Mouse (Mus musculus): ENCODE results near the gene Arhgap18. TPM values are rescaled to one million over a fixed set of nuclear protein-coding genes. Genes with fewer than 3 reads are reported as not detected.

Arhgap18 gene
- polyA plus RNA-seq, 1 experiment from 2014 or later, result 17.9 TPM

GRCm38 (mm10) chr10:26857583-26857982 lies 104.4 kb downstream of the Arhgap18 start:
- no peak for ATAC-seq (replicated peaks; ENCODE audit: low FRiP score)
- Histone ChIP-seq H3K4me1 (replicated peaks; ENCODE audit: control insufficient read depth, insufficient read depth, low read length) (no peaks in the 10 kb centered on the region), H3K27me3 (replicated peaks; ENCODE audit: control insufficient read depth, insufficient read depth, low read length) (no peaks in the 10 kb centered on the region), H3K9ac (ENCODE audit: low read depth, low read length) (no peak overlapping the region), H3K9me3 (ENCODE audit: control insufficient read depth, low read length) (no peaks in the 10 kb centered on the region), H3K36me3 (ENCODE audit: control insufficient read depth, insufficient read depth, low read length) (no peaks in the 10 kb centered on the region), H3K4me2 (no peak overlapping the region), H3K27ac (ENCODE audit: low read depth, low read length) (no peak overlapping the region), H3K4me3 (ENCODE audit: low read depth, low read length) (no peak overlapping the region)
- no peak for DNase-seq (ENCODE audit: low spot score)
- WGBS, result 83% methylated on average over 4 of the region's 4 CpGs

GRCm38 (mm10) chr10:26858537-26858936 lies 105.3 kb downstream of the Arhgap18 start:
- no peak overlapping the region for H3K4me2 ChIP-seq
- 90% methylated on average over 4 of the region's 4 CpGs for WGBS
- H3K27ac ChIP-seq (ENCODE audit: low read depth, low read length), result no peak overlapping the region
- no peak for ATAC-seq (replicated peaks; ENCODE audit: low FRiP score)
- H3K9me3 ChIP-seq (ENCODE audit: control insufficient read depth, low read length), result no peaks in the 10 kb centered on the region
- H3K27me3 ChIP-seq (replicated peaks; ENCODE audit: control insufficient read depth, insufficient read depth, low read length), result no peaks in the 10 kb centered on the region
- no peaks in the 10 kb centered on the region for H3K4me1 ChIP-seq (replicated peaks; ENCODE audit: control insufficient read depth, insufficient read depth, low read length)
- H3K9ac ChIP-seq (ENCODE audit: low read depth, low read length), result no peak overlapping the region
- H3K4me3 ChIP-seq (ENCODE audit: low read depth, low read length), result no peak overlapping the region
- DNase-seq (ENCODE audit: low spot score), result no peak
- H3K36me3 ChIP-seq (ENCODE audit: control insufficient read depth, insufficient read depth, low read length), result no peaks in the 10 kb centered on the region

- no peaks in the 10 kb centered on the region for H3K36me3 ChIP-seq (ENCODE audit: control insufficient read depth, insufficient read depth, low read length)
- no peak overlapping the region for H3K27ac ChIP-seq (ENCODE audit: low read depth, low read length)
- H3K4me3 ChIP-seq (ENCODE audit: low read depth, low read length), result no peak overlapping the region
- H3K9ac ChIP-seq (ENCODE audit: low read depth, low read length), result no peak overlapping the region
- H3K4me2 ChIP-seq, result no peak overlapping the region
- H3K4me1 ChIP-seq (replicated peaks; ENCODE audit: control insufficient read depth, insufficient read depth, low read length), result no peaks in the 10 kb centered on the region
- no peaks in the 10 kb centered on the region for H3K9me3 ChIP-seq (ENCODE audit: control insufficient read depth, low read length)
- no peak for DNase-seq (ENCODE audit: low spot score)
- no peaks in the 10 kb centered on the region for H3K27me3 ChIP-seq (replicated peaks; ENCODE audit: control insufficient read depth, insufficient read depth, low read length)
- ATAC-seq (replicated peaks; ENCODE audit: low FRiP score), result no peak
Observed at GRCm38 (mm10) chr10:26861231-26861630, 108.0 kb downstream of the Arhgap18 start.

- DNase-seq (ENCODE audit: low spot score) (no peak), ATAC-seq (replicated peaks; ENCODE audit: low FRiP score) (no peak)
- Histone ChIP-seq H3K4me3 (ENCODE audit: low read depth, low read length) (no peak overlapping the region), H3K27ac (ENCODE audit: low read depth, low read length) (no peak overlapping the region), H3K9me3 (ENCODE audit: control insufficient read depth, low read length) (no peaks in the 10 kb centered on the region), H3K4me2 (no peak overlapping the region), H3K4me1 (replicated peaks; ENCODE audit: control insufficient read depth, insufficient read depth, low read length) (no peaks in the 10 kb centered on the region), H3K9ac (ENCODE audit: low read depth, low read length) (no peak overlapping the region), H3K36me3 (ENCODE audit: control insufficient read depth, insufficient read depth, low read length) (no peaks in the 10 kb centered on the region), H3K27me3 (replicated peaks; ENCODE audit: control insufficient read depth, insufficient read depth, low read length) (no peaks in the 10 kb centered on the region)
- WGBS, result 72% methylated on average over 4 of the region's 4 CpGs
Observed at GRCm38 (mm10) chr10:26862207-26862606, 109.0 kb downstream of the Arhgap18 start.

GRCm38 (mm10) chr10:26863982-26864381 lies 110.8 kb downstream of the Arhgap18 start:
- Histone ChIP-seq H3K9ac (ENCODE audit: low read depth, low read length) (no peak overlapping the region), H3K9me3 (ENCODE audit: control insufficient read depth, low read length) (no peaks in the 10 kb centered on the region), H3K27me3 (replicated peaks; ENCODE audit: control insufficient read depth, insufficient read depth, low read length) (no peaks in the 10 kb centered on the region), H3K4me1 (replicated peaks; ENCODE audit: control insufficient read depth, insufficient read depth, low read length) (no peaks in the 10 kb centered on the region), H3K27ac (ENCODE audit: low read depth, low read length) (no peak overlapping the region), H3K36me3 (ENCODE audit: control insufficient read depth, insufficient read depth, low read length) (no peaks in the 10 kb centered on the region), H3K4me2 (no peak overlapping the region), H3K4me3 (ENCODE audit: low read depth, low read length) (no peak overlapping the region)
- WGBS, result 80% methylated on average over 1 of the region's 1 CpGs
- DNase-seq (ENCODE audit: low spot score) (no peak), ATAC-seq (replicated peaks; ENCODE audit: low FRiP score) (no peak)

GRCm38 (mm10) chr10:26870802-26871201 lies 117.6 kb downstream of the Arhgap18 start:
- Histone ChIP-seq H3K4me3 (ENCODE audit: low read depth, low read length) (no peak overlapping the region), H3K9ac (ENCODE audit: low read depth, low read length) (no peak overlapping the region)
- ATAC-seq (replicated peaks; ENCODE audit: low FRiP score), result no peak

GRCm38 (mm10) chr10:26877309-26877708 lies 124.1 kb downstream of the Arhgap18 start:
- Histone ChIP-seq H3K27me3 (replicated peaks; ENCODE audit: control insufficient read depth, insufficient read depth, low read length) (no peaks in the 10 kb centered on the region), H3K4me1 (replicated peaks; ENCODE audit: control insufficient read depth, insufficient read depth, low read length) (no peaks in the 10 kb centered on the region), H3K9ac (ENCODE audit: low read depth, low read length) (no peak overlapping the region), H3K27ac (ENCODE audit: low read depth, low read length) (no peak overlapping the region), H3K36me3 (ENCODE audit: control insufficient read depth, insufficient read depth, low read length) (no peaks in the 10 kb centered on the region), H3K4me3 (ENCODE audit: low read depth, low read length) (no peak overlapping the region), H3K4me2 (no peak overlapping the region), H3K9me3 (ENCODE audit: control insufficient read depth, low read length) (no peaks in the 10 kb centered on the region)
- ATAC-seq (replicated peaks; ENCODE audit: low FRiP score) (no peak), DNase-seq (ENCODE audit: low spot score) (no peak)
- 83% methylated on average over 11 of the region's 11 CpGs for WGBS

More at GRCm38 (mm10) chr10:26870802-26871201, 117.6 kb downstream of the Arhgap18 start:
- H3K27me3 ChIP-seq (replicated peaks; ENCODE audit: control insufficient read depth, insufficient read depth, low read length), result no peaks in the 10 kb centered on the region
- H3K27ac ChIP-seq (ENCODE audit: low read depth, low read length), result no peak overlapping the region
- no peak overlapping the region for H3K4me2 ChIP-seq
- WGBS, result 78% methylated on average over 2 of the region's 2 CpGs
- no peaks in the 10 kb centered on the region for H3K36me3 ChIP-seq (ENCODE audit: control insufficient read depth, insufficient read depth, low read length)
- no peaks in the 10 kb centered on the region for H3K4me1 ChIP-seq (replicated peaks; ENCODE audit: control insufficient read depth, insufficient read depth, low read length)
- no peaks in the 10 kb centered on the region for H3K9me3 ChIP-seq (ENCODE audit: control insufficient read depth, low read length)
- DNase-seq (ENCODE audit: low spot score), result no peak

GRCm38 (mm10) chr10:26878924-26879600 lies 125.8 kb downstream of the Arhgap18 start:
- Histone ChIP-seq H3K27ac (ENCODE audit: low read depth, low read length) (no peak overlapping the region), H3K27me3 (replicated peaks; ENCODE audit: control insufficient read depth, insufficient read depth, low read length) (no peaks in the 10 kb centered on the region), H3K4me3 (ENCODE audit: low read depth, low read length) (no peak overlapping the region), H3K36me3 (ENCODE audit: control insufficient read depth, insufficient read depth, low read length) (no peaks in the 10 kb centered on the region), H3K4me2 (no peak overlapping the region), H3K9me3 (ENCODE audit: control insufficient read depth, low read length) (no peaks in the 10 kb centered on the region), H3K4me1 (replicated peaks; ENCODE audit: control insufficient read depth, insufficient read depth, low read length) (no peaks in the 10 kb centered on the region), H3K9ac (ENCODE audit: low read depth, low read length) (no peak overlapping the region)
- ATAC-seq (replicated peaks; ENCODE audit: low FRiP score) (no peak), DNase-seq (ENCODE audit: low spot score) (no peak)
- WGBS, result 63% methylated on average over 9 of the region's 9 CpGs

- Histone ChIP-seq H3K27me3 (replicated peaks; ENCODE audit: control insufficient read depth, insufficient read depth, low read length) (no peaks in the 10 kb centered on the region), H3K4me3 (ENCODE audit: low read depth, low read length) (no peak overlapping the region), H3K4me2 (no peak overlapping the region), H3K4me1 (replicated peaks; ENCODE audit: control insufficient read depth, insufficient read depth, low read length) (no peaks in the 10 kb centered on the region), H3K27ac (ENCODE audit: low read depth, low read length) (no peak overlapping the region), H3K9me3 (ENCODE audit: control insufficient read depth, low read length) (no peaks in the 10 kb centered on the region), H3K36me3 (ENCODE audit: control insufficient read depth, insufficient read depth, low read length) (no peaks in the 10 kb centered on the region), H3K9ac (ENCODE audit: low read depth, low read length) (no peak overlapping the region)
- ATAC-seq (replicated peaks; ENCODE audit: low FRiP score) (no peak), DNase-seq (ENCODE audit: low spot score) (no peak)
- WGBS, result 85% methylated on average over 8 of the region's 8 CpGs
Observed at GRCm38 (mm10) chr10:26884949-26885348, 131.7 kb downstream of the Arhgap18 start.

Data from liver, embryonic 11.5 days (tissue).